Mouse (Mus musculus): Measurements from ENCODE around the gene Ets1. TPM values are rescaled to one million over a fixed set of nuclear protein-coding genes. Genes with fewer than 3 reads are reported as not detected.

The Ets1 gene
- polyA plus RNA-seq, 1 experiment from 2014 or later: 78.2 TPM

- H3K4me1 ChIP-seq (ENCODE audit: insufficient read depth, low read depth, low read length): no peaks in the 10 kb centered on the region
- ATAC-seq (no peak), DNase-seq (ENCODE audit: low spot score) (peak; percentile 3)
- H3K4me2 ChIP-seq (replicated peaks; ENCODE audit: low read depth, low read length): no peak overlapping the region
- H3K4me3 ChIP-seq (ENCODE audit: low read depth, low read length): no peak overlapping the region
- no peaks in the 10 kb centered on the region for H3K27me3 ChIP-seq (replicated peaks; ENCODE audit: insufficient read depth, low read length)
- no peaks in the 10 kb centered on the region for H3K36me3 ChIP-seq (ENCODE audit: insufficient read depth, low read length)
- 55% methylated on average over 8 of the region's 8 CpGs for WGBS
- TF ChIP-seq EP300 (IDR thresholded peaks at IDR 0.05) (no peak), CTCF (IDR thresholded peaks at IDR 0.05) (no peak)
- H3K9ac ChIP-seq (replicated peaks; ENCODE audit: low read depth): no peak overlapping the region
- no peak overlapping the region for H3K27ac ChIP-seq (ENCODE audit: low read length)
- no peaks in the 10 kb centered on the region for H3K9me3 ChIP-seq (ENCODE audit: low read length)
These were observed 50.0 kb downstream of the Ets1 start for GRCm38 (mm10) chr9:32685793-32686558.

GRCm38 (mm10) chr9:32688351-32688750 is 52.3 kb downstream of the Ets1 start:
- TF ChIP-seq EP300 (IDR thresholded peaks at IDR 0.05): no peak
- TF ChIP-seq CTCF (IDR thresholded peaks at IDR 0.05): no peak
- DNase-seq (ENCODE audit: low spot score) (no peak), ATAC-seq (no peak)
- H3K9me3 ChIP-seq (ENCODE audit: low read length): no peaks in the 10 kb centered on the region
- H3K4me2 ChIP-seq (replicated peaks; ENCODE audit: low read depth, low read length): no peak overlapping the region
- no peaks in the 10 kb centered on the region for H3K27me3 ChIP-seq (replicated peaks; ENCODE audit: insufficient read depth, low read length)
- H3K4me1 ChIP-seq (ENCODE audit: insufficient read depth, low read depth, low read length): no peaks in the 10 kb centered on the region
- 60% methylated on average over 2 of the region's 2 CpGs for WGBS
- H3K36me3 ChIP-seq (ENCODE audit: insufficient read depth, low read length): no peaks in the 10 kb centered on the region
- H3K9ac ChIP-seq (replicated peaks; ENCODE audit: low read depth): no peak overlapping the region
- H3K27ac ChIP-seq (ENCODE audit: low read length): no peak overlapping the region
- H3K4me3 ChIP-seq (ENCODE audit: low read depth, low read length): no peak overlapping the region

GRCm38 (mm10) chr9:32691151-32691925 is 55.3 kb downstream of the Ets1 start:
- WGBS: 80% methylated on average over 12 of the region's 12 CpGs
- H3K9ac ChIP-seq (replicated peaks; ENCODE audit: low read depth): no peak overlapping the region

GRCm38 (mm10) chr9:32692944-32693343 is 56.9 kb downstream of the Ets1 start:
- no peaks in the 10 kb centered on the region for H3K27me3 ChIP-seq (replicated peaks; ENCODE audit: insufficient read depth, low read length)
- WGBS: 55% methylated on average over 2 of the region's 2 CpGs
- H3K36me3 ChIP-seq (ENCODE audit: insufficient read depth, low read length): no peaks in the 10 kb centered on the region
- ATAC-seq (no peak), DNase-seq (ENCODE audit: low spot score) (no peak)
- H3K9me3 ChIP-seq (ENCODE audit: low read length): no peaks in the 10 kb centered on the region
- TF ChIP-seq EP300 (IDR thresholded peaks at IDR 0.05) (no peak), CTCF (IDR thresholded peaks at IDR 0.05) (no peak)
- H3K27ac ChIP-seq (ENCODE audit: low read length): no peak overlapping the region
- no peak overlapping the region for H3K4me2 ChIP-seq (replicated peaks; ENCODE audit: low read depth, low read length)
- H3K4me3 ChIP-seq (ENCODE audit: low read depth, low read length): no peak overlapping the region
- H3K4me1 ChIP-seq (ENCODE audit: insufficient read depth, low read depth, low read length): no peaks in the 10 kb centered on the region; the same call in 1 of the 2 replicates
- H3K9ac ChIP-seq (replicated peaks; ENCODE audit: low read depth): no peak overlapping the region

More at GRCm38 (mm10) chr9:32691151-32691925, 55.3 kb downstream of the Ets1 start:
- no peaks in the 10 kb centered on the region; the same call in 1 of the 2 replicates for H3K4me1 ChIP-seq (ENCODE audit: insufficient read depth, low read depth, low read length)
- no peak overlapping the region for H3K4me2 ChIP-seq (replicated peaks; ENCODE audit: low read depth, low read length)
- TF ChIP-seq CTCF (IDR thresholded peaks at IDR 0.05): no peak
- TF ChIP-seq EP300 (IDR thresholded peaks at IDR 0.05): no peak
- no peak for ATAC-seq
- no peak overlapping the region for H3K27ac ChIP-seq (ENCODE audit: low read length)
- no peak for DNase-seq (ENCODE audit: low spot score)
- H3K4me3 ChIP-seq (ENCODE audit: low read depth, low read length): no peak overlapping the region
- no peaks in the 10 kb centered on the region for H3K36me3 ChIP-seq (ENCODE audit: insufficient read depth, low read length)
- no peaks in the 10 kb centered on the region for H3K27me3 ChIP-seq (replicated peaks; ENCODE audit: insufficient read depth, low read length)
- H3K9me3 ChIP-seq (ENCODE audit: low read length): no peaks in the 10 kb centered on the region

GRCm38 (mm10) chr9:32693411-32693810 is 57.4 kb downstream of the Ets1 start:
- Histone ChIP-seq H3K9me3 (ENCODE audit: low read length) (no peaks in the 10 kb centered on the region), H3K27ac (ENCODE audit: low read length) (no peak overlapping the region), H3K4me3 (ENCODE audit: low read depth, low read length) (no peak overlapping the region), H3K4me2 (replicated peaks; ENCODE audit: low read depth, low read length) (no peak overlapping the region), H3K9ac (replicated peaks; ENCODE audit: low read depth) (no peak overlapping the region), H3K4me1 (ENCODE audit: insufficient read depth, low read depth, low read length) (no peaks in the 10 kb centered on the region; the same call in 1 of the 2 replicates), H3K36me3 (ENCODE audit: insufficient read depth, low read length) (no peaks in the 10 kb centered on the region), H3K27me3 (replicated peaks; ENCODE audit: insufficient read depth, low read length) (no peaks in the 10 kb centered on the region)
- WGBS: 57% methylated on average over 3 of the region's 3 CpGs
- TF ChIP-seq EP300 (IDR thresholded peaks at IDR 0.05): no peak
- no peak for TF ChIP-seq CTCF (IDR thresholded peaks at IDR 0.05)
- DNase-seq (ENCODE audit: low spot score) (no peak), ATAC-seq (no peak)

GRCm38 (mm10) chr9:32694111-32694824 is 58.2 kb downstream of the Ets1 start:
- no peaks in the 10 kb centered on the region for H3K36me3 ChIP-seq (ENCODE audit: insufficient read depth, low read length)
- H3K9me3 ChIP-seq (ENCODE audit: low read length): no peaks in the 10 kb centered on the region
- DNase-seq (ENCODE audit: low spot score) (no peak), ATAC-seq (no peak)
- H3K27me3 ChIP-seq (replicated peaks; ENCODE audit: insufficient read depth, low read length): no peaks in the 10 kb centered on the region
- H3K4me3 ChIP-seq (ENCODE audit: low read depth, low read length): no peak overlapping the region
- TF ChIP-seq EP300 (IDR thresholded peaks at IDR 0.05) (no peak), CTCF (IDR thresholded peaks at IDR 0.05) (no peak)
- no peaks in the 10 kb centered on the region; the same call in 1 of the 2 replicates for H3K4me1 ChIP-seq (ENCODE audit: insufficient read depth, low read depth, low read length)
- H3K27ac ChIP-seq (ENCODE audit: low read length): no peak overlapping the region
- no peak overlapping the region for H3K9ac ChIP-seq (replicated peaks; ENCODE audit: low read depth)
- 62% methylated on average over 12 of the region's 12 CpGs for WGBS
- no peak overlapping the region for H3K4me2 ChIP-seq (replicated peaks; ENCODE audit: low read depth, low read length)
